25 mouse cellular contexts compared by ENCODE assay signal in the genomic region with DNA sequence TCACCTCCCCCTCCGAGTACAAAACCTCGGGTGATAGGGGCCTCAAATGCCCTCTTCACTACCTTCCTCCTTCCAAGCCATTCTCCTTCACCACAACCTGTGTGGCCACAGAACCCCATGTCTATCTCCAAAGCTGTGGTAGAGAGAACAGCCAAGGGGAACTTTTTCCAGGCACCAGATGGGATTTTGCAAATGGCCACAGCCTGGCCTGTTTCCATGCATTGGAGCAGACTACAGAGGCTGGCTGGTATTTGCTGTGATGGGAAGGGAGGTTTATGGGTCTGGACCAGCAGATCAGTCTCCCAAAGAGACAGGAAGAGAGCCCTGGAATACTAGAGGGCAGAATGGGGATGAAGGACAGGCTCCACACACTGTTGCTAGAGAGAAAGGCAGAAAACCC.
DNase-seq lines count a peak whose midpoint lies in the region; ATAC-seq and TF ChIP-seq lines count a peak whose summit lies in the region.
"Had no signal": no experiment of that assay in that cellular context is flagged by ENCODE, and none has a peak within 500 bp of the region (broad histone marks: within the 10 kb centered on the region; RNA-seq: fewer than 3 reads in every experiment).

No protein-coding gene starts in this region.

- TF ChIP-seq POLR2A in limb, embryonic 14.5 days (IDR thresholded peaks at IDR 0.05; ENCODE audit: borderline replicate concordance, extremely low read depth, insufficient read depth, insufficient read length) = no peak

- H3K36me3 ChIP-seq in heart, embryonic 12.5 days = peaks cover 7% of the 10 kb centered on the region; the same call in 1 of the 2 replicates
- peaks cover 16% of the 10 kb centered on the region for H3K36me3 ChIP-seq in limb, embryonic 14.5 days (ENCODE audit: control insufficient read depth, insufficient read depth, low read length)
- peaks cover 61% of the 10 kb centered on the region for H3K36me3 ChIP-seq in limb, embryonic 10.5 days
- H3K36me3 ChIP-seq in embryonic facial prominence, embryonic 12.5 days = peaks cover 15% of the 10 kb centered on the region; the same call in 1 of the 2 replicates
- no peaks in the 10 kb centered on the region for H3K36me3 ChIP-seq in intestine, embryonic 16.5 days (ENCODE audit: control insufficient read depth, insufficient read depth, low read length)

- no peaks in the 10 kb centered on the region for H3K27me3 ChIP-seq in heart, embryonic 12.5 days (replicated peaks)
- no peaks in the 10 kb centered on the region for H3K27me3 ChIP-seq in limb, embryonic 14.5 days (ENCODE audit: control insufficient read depth, insufficient read depth, low read length)
- no peaks in the 10 kb centered on the region for H3K27me3 ChIP-seq in limb, embryonic 10.5 days (ENCODE audit: low read depth, poor library complexity, severe bottlenecking)
- no peaks in the 10 kb centered on the region for H3K27me3 ChIP-seq in embryonic facial prominence, embryonic 12.5 days
- H3K27me3 ChIP-seq in intestine, embryonic 16.5 days (replicated peaks; ENCODE audit: control insufficient read depth, insufficient read depth, low read length) = no peaks in the 10 kb centered on the region
- H3K27me3 ChIP-seq: embryonic facial prominence, embryonic 13.5 days; forebrain, embryonic 13.5 days had no signal

- whole genome bisulfite sequencing in heart, embryonic 12.5 days = 57% methylated on average over 2 of the region's 2 CpGs
- WGBS in limb, embryonic 14.5 days = 84% methylated on average over 2 of the region's 2 CpGs
- 86% methylated on average over 2 of the region's 2 CpGs for WGBS in limb, embryonic 10.5 days
- WGBS in embryonic facial prominence, embryonic 12.5 days = 72% methylated on average over 2 of the region's 2 CpGs
- WGBS in intestine, embryonic 16.5 days = 66% methylated on average over 2 of the region's 2 CpGs

- no peak overlapping the region for H3K9ac ChIP-seq in heart, embryonic 12.5 days
- no peak overlapping the region for H3K9ac ChIP-seq in limb, embryonic 14.5 days (ENCODE audit: low read depth, low read length, severe bottlenecking)
- H3K9ac ChIP-seq in embryonic facial prominence, embryonic 12.5 days = no peak overlapping the region
- H3K9ac ChIP-seq in intestine, embryonic 16.5 days (ENCODE audit: low read depth, low read length) = no peak overlapping the region
- H3K9ac ChIP-seq: embryonic facial prominence, embryonic 13.5 days; forebrain, embryonic 13.5 days; hindbrain, embryonic 14.5 days had no signal

- H3K4me3 ChIP-seq in heart, embryonic 12.5 days = no peak overlapping the region
- no peak overlapping the region for H3K4me3 ChIP-seq in limb, embryonic 14.5 days (replicated peaks; ENCODE audit: low read length)
- H3K4me3 ChIP-seq in limb, embryonic 10.5 days = no peak overlapping the region
- no peak overlapping the region for H3K4me3 ChIP-seq in embryonic facial prominence, embryonic 12.5 days
- no peak overlapping the region for H3K4me3 ChIP-seq in intestine, embryonic 16.5 days (ENCODE audit: low read length)
- H3K4me3 ChIP-seq: embryonic facial prominence, embryonic 13.5 days; forebrain, embryonic 10.5 days; forebrain, embryonic 13.5 days; heart, adult 2 months; heart, embryonic 10.5 days; hindbrain, embryonic 10.5 days had no signal

- no peak for ATAC-seq in heart, embryonic 12.5 days (ENCODE audit: insufficient number of reproducible peaks, low FRiP score)
- no peak for ATAC-seq in limb, embryonic 14.5 days (ENCODE audit: low FRiP score, low read depth)
- ATAC-seq in embryonic facial prominence, embryonic 12.5 days (ENCODE audit: insufficient number of reproducible peaks, insufficient read depth, low FRiP score, low TSS enrichment) = no peak
- ATAC-seq in intestine, embryonic 16.5 days = no peak
- ATAC-seq: CD4-positive, CD25-positive, alpha-beta regulatory T cell, adult 4 months; forebrain, embryonic 13.5 days; forebrain, embryonic 16.5 days; hindbrain, postnatal 0 days; inflammation-experienced regulatory T-cells, adult 6 months; intestine, postnatal 0 days had no signal

- intact Hi-C loops in heart, postnatal 25 days (cut with DNase I) = no loop called here

- H3K9me3 ChIP-seq in heart, embryonic 12.5 days (replicated peaks) = no peaks in the 10 kb centered on the region
- H3K9me3 ChIP-seq in limb, embryonic 14.5 days (ENCODE audit: control insufficient read depth, low read length) = no peaks in the 10 kb centered on the region
- H3K9me3 ChIP-seq in limb, embryonic 10.5 days (replicated peaks) = no peaks in the 10 kb centered on the region
- no peaks in the 10 kb centered on the region for H3K9me3 ChIP-seq in embryonic facial prominence, embryonic 12.5 days
- H3K9me3 ChIP-seq in intestine, embryonic 16.5 days (ENCODE audit: control insufficient read depth, low read length) = no peaks in the 10 kb centered on the region
- H3K9me3 ChIP-seq: embryonic facial prominence, embryonic 13.5 days; forebrain, embryonic 10.5 days; forebrain, embryonic 13.5 days; heart, embryonic 10.5 days; hindbrain, embryonic 10.5 days had no signal

- no peak overlapping the region for H3K4me2 ChIP-seq in heart, embryonic 12.5 days
- no peak overlapping the region for H3K4me2 ChIP-seq in limb, embryonic 14.5 days (replicated peaks; ENCODE audit: low read depth, low read length, severe bottlenecking)
- no peak overlapping the region for H3K4me2 ChIP-seq in embryonic facial prominence, embryonic 12.5 days (replicated peaks)
- no peak overlapping the region for H3K4me2 ChIP-seq in intestine, embryonic 16.5 days (ENCODE audit: low read depth, low read length)
- H3K4me2 ChIP-seq: embryonic facial prominence, embryonic 13.5 days; forebrain, embryonic 13.5 days; hindbrain, embryonic 14.5 days had no signal

- H3K27ac ChIP-seq in heart, embryonic 12.5 days (ENCODE audit: poor library complexity, severe bottlenecking) = 0 out of 2 replicates have a peak overlapping the region, but pooled peaks have one; percentile 6
- H3K27ac ChIP-seq in limb, embryonic 14.5 days (replicated peaks; ENCODE audit: low read depth, low read length) = 0 out of 2 replicates have a peak overlapping the region, but pooled peaks have one; percentile 8
- H3K27ac ChIP-seq in limb, embryonic 10.5 days = no peak overlapping the region
- H3K27ac ChIP-seq in embryonic facial prominence, embryonic 12.5 days = 0 out of 2 replicates have a peak overlapping the region, but pooled peaks have one; percentile 9
- no peak overlapping the region for H3K27ac ChIP-seq in intestine, embryonic 16.5 days (ENCODE audit: low read length)
- H3K27ac ChIP-seq: embryonic facial prominence, embryonic 13.5 days; forebrain, embryonic 13.5 days; heart, adult 2 months; hindbrain, embryonic 14.5 days; hindbrain, postnatal 0 days had no signal

- peaks cover 58% of the 10 kb centered on the region for H3K4me1 ChIP-seq in heart, embryonic 12.5 days (replicated peaks)
- H3K4me1 ChIP-seq in limb, embryonic 14.5 days (ENCODE audit: control insufficient read depth, insufficient read depth, low read length) = peaks cover 18% of the 10 kb centered on the region
- peaks cover 31% of the 10 kb centered on the region for H3K4me1 ChIP-seq in limb, embryonic 10.5 days
- peaks cover 33% of the 10 kb centered on the region for H3K4me1 ChIP-seq in embryonic facial prominence, embryonic 12.5 days
- H3K4me1 ChIP-seq in intestine, embryonic 16.5 days (ENCODE audit: control insufficient read depth, insufficient read depth, low read length) = no peaks in the 10 kb centered on the region

- DNase-seq in heart, postnatal 25 days (ENCODE audit: low spot score) = no peak
- no peak for DNase-seq in limb, embryonic 14.5 days (ENCODE audit: low spot score)
- no peak for DNase-seq in limb, embryonic 10.5 days (ENCODE audit: low spot score)
- DNase-seq: adrenal gland, adult 2 months; adrenal gland, postnatal 14 days; cerebellum, adult 11-12 months; cerebellum, adult 9-10 months; gastrocnemius, postnatal 10 days; gastrocnemius, postnatal 36 days; heart, adult 2 months; heart, postnatal 36 days had no signal

Comparison
In these comparisons a context has a peak if more than half of its experiments do, and no peak if none do; other contexts are left out.
1. H3K27ac ChIP-seq: peak in heart, embryonic 12.5 days (single experiment), limb, embryonic 14.5 days (single experiment) and embryonic facial prominence, embryonic 12.5 days (single experiment); none in limb, embryonic 10.5 days (single experiment) and intestine, embryonic 16.5 days (single experiment).